14 mouse cellular contexts compared by ENCODE assay signal in the genomic region with DNA sequence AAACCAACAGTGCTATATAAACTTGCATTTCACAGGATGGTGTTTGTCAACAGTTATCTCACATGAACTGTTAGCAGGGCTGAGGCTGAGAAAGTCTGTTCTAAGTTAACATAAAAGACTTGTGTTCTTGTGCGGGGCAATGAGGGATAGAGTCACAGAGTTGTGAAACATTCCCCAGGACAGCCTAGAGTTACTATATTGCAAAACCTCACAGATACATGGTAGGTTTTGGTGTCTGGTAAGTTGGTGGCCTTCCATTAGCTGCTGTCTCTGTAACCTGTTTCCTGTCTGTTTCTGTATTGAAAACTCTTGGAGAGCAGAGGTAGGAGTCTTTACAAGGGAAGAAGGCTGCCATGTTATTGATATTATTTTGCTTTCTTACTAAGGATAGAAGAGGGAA.
"Had no signal": no experiment of that assay in that cellular context is flagged by ENCODE, and none has a peak within 500 bp of the region (broad histone marks: within the 10 kb centered on the region; RNA-seq: fewer than 3 reads in every experiment).

No protein-coding gene starts in this region.

- DNase-seq: gastrocnemius, postnatal 14 days; gastrocnemius, postnatal 36 days; heart, adult 18-20 months; heart, postnatal 10 days; heart, postnatal 4 days; kidney, adult 11 months; kidney, adult 2 months; kidney, adult 9 months; kidney, postnatal 25 days; kidney, postnatal 4 days had no signal

- ATAC-seq: hindbrain, embryonic 16.5 days; inflammation-experienced regulatory T-cells, adult 6 months; intestine, embryonic 16.5 days; liver, embryonic 12.5 days had no signal
